Mouse (Mus musculus) ovary, postnatal 14 days (tissue): ENCODE results near the gene Dlgap1.

Experiments
- DNase-seq: peaks from one replicate; pipeline ENCODE4 v3.0.0; 2022; ENCODE audit warnings: low spot score

The Dlgap1 gene

GRCm38 (mm10) chr17:70755669-70756263, 786.9 kb downstream of the Dlgap1 start:
- DNase-seq: no peak

GRCm38 (mm10) chr17:70762001-70762400, 793.1 kb downstream of the Dlgap1 start:
- DNase-seq: no peak

- DNase-seq: no peak
Observed at GRCm38 (mm10) chr17:70762634-70763033, 793.8 kb downstream of the Dlgap1 start.

GRCm38 (mm10) chr17:70765337-70765736, 796.5 kb downstream of the Dlgap1 start:
- DNase-seq: no peak

- no peak for DNase-seq
Observed at GRCm38 (mm10) chr17:70765976-70766375, 797.1 kb downstream of the Dlgap1 start.

GRCm38 (mm10) chr17:70772120-70772899, 803.4 kb downstream of the Dlgap1 start:
- DNase-seq: no peak

- no peak for DNase-seq
Observed at GRCm38 (mm10) chr17:70779770-70780169, 810.9 kb downstream of the Dlgap1 start.

GRCm38 (mm10) chr17:70780726-70781689, 812.1 kb downstream of the Dlgap1 start:
- no peak for DNase-seq

- DNase-seq: no peak
Observed at GRCm38 (mm10) chr17:70783273-70783672, 814.4 kb downstream of the Dlgap1 start.

- no peak for DNase-seq
Observed at GRCm38 (mm10) chr17:70787366-70787765, 818.5 kb downstream of the Dlgap1 start.

GRCm38 (mm10) chr17:70790801-70791200, 821.9 kb downstream of the Dlgap1 start:
- DNase-seq: no peak

GRCm38 (mm10) chr17:70791596-70792275, 822.9 kb downstream of the Dlgap1 start:
- no peak for DNase-seq

GRCm38 (mm10) chr17:70794291-70794690, 825.4 kb downstream of the Dlgap1 start:
- no peak for DNase-seq

GRCm38 (mm10) chr17:70794722-70795121, 825.8 kb downstream of the Dlgap1 start:
- no peak for DNase-seq

GRCm38 (mm10) chr17:70795196-70795595, 826.3 kb downstream of the Dlgap1 start:
- DNase-seq: no peak

- DNase-seq: no peak
Observed at GRCm38 (mm10) chr17:70796940-70797772, 828.3 kb downstream of the Dlgap1 start.

- DNase-seq: no peak
Observed at GRCm38 (mm10) chr17:70797773-70798045, 828.8 kb downstream of the Dlgap1 start.

- DNase-seq: no peak
Observed at GRCm38 (mm10) chr17:70799266-70799665, 830.4 kb downstream of the Dlgap1 start.

GRCm38 (mm10) chr17:70802022-70802421, 833.1 kb downstream of the Dlgap1 start:
- DNase-seq: no peak

- no peak for DNase-seq
Observed at GRCm38 (mm10) chr17:70805866-70806265, 837.0 kb downstream of the Dlgap1 start.

- DNase-seq: no peak
Observed at GRCm38 (mm10) chr17:70806600-70806999, 837.7 kb downstream of the Dlgap1 start.
